Mouse (Mus musculus) hindbrain, postnatal 0 days (tissue): Measurements from ENCODE around the gene Cdt1. TPM values are rescaled to one million over a fixed set of nuclear protein-coding genes. Genes with fewer than 3 reads are reported as not detected.

Source experiments
- ATAC-seq: fragments of 200-750 bp; cut with Nextera tagmentation; 2 replicates; pipeline ENCODE4 v1.8.0; 2017; ENCODE audit warnings: mild to moderate bottlenecking, moderate TSS enrichment, moderate library complexity
- DNase-seq: peaks from one replicate; pipeline ENCODE4 v3.0.0-alpha.2; 2015; ENCODE audit warnings: low spot score
- H3K27ac ChIP-seq: fragments of 300-500 bp; sonication (generic); 2 replicates; pipeline ENCODE4 v1.5.1; 2014; ENCODE audit warnings: mild to moderate bottlenecking
- H3K27me3 ChIP-seq: fragments of 300-500 bp; sonication (generic); 2 replicates; pipeline ENCODE4 v1.6.1; 2014; ENCODE audit warnings: low read length, mixed read lengths; ENCODE audit not compliant: insufficient read depth
- H3K36me3 ChIP-seq: fragments of 300-500 bp; sonication (generic); 2 replicates; pipeline ENCODE4 v1.6.1; 2014; ENCODE audit warnings: low read length, mixed read lengths; ENCODE audit not compliant: insufficient read depth
- H3K4me1 ChIP-seq: fragments of 300-500 bp; sonication (generic); 2 replicates; pipeline ENCODE4 v1.6.1; 2014; ENCODE audit warnings: antibody characterized with exemption, low read length, mixed read lengths; ENCODE audit not compliant: insufficient read depth
- H3K4me2 ChIP-seq: fragments of 300-500 bp; sonication (generic); 2 replicates; pipeline ENCODE4 v1.6.1; 2014; ENCODE audit warnings: low read depth, mild to moderate bottlenecking, low read length, moderate library complexity, mixed read lengths
- H3K4me3 ChIP-seq: fragments of 300-500 bp; sonication (generic); 2 replicates; pipeline ENCODE4 v1.5.1; 2014; ENCODE audit warnings: low read length
- H3K9ac ChIP-seq: fragments of 300-500 bp; sonication (generic); replicated peaks from 2 replicates; pipeline ENCODE4 v1.6.1; 2014; ENCODE audit warnings: mild to moderate bottlenecking, low read length, moderate library complexity, mixed read lengths
- H3K9me3 ChIP-seq: fragments of 300-500 bp; sonication (generic); 2 replicates; pipeline ENCODE4 v1.6.1; 2016; ENCODE audit warnings: low read length, mixed read lengths
- CTCF ChIP-seq: IDR thresholded peaks from 2 replicates; pipeline ENCODE4 v1.5.1; 2016; ENCODE audit warnings: antibody characterized with exemption, control low read depth, low read depth
- WGBS: fragments of 180-500 bp; shearing (Covaris S2); extraction: QIAGEN DNeasy Blood & Tissue Kit; methylation state at CpG from one replicate; pipeline ENCODE4 v1.1.7; 2014; 5-methylcytosine and 5-hydroxymethylcytosine counted together
- microRNA-seq, 2 experiments: library from miRNA; unstranded; fragments of <30 nt; microRNA quantifications; one replicate each; pipeline ENCODE4; 2016
- polyA plus RNA-seq: library from polyadenylated mRNA; unstranded; fragments of >200 nt; fragmentation: Nextera tagmentation; extraction: Ambion mirVana; gene quantifications from 2 replicates; pipeline ENCODE4 v1.2.1, GENCODE M21; 2015
- total RNA-seq: library from RNA; depleted of rRNA; stranded (reverse); fragments of >200 nt; gene quantifications from 2 replicates; pipeline ENCODE4 v1.2.3, GENCODE M21; 2014; rRNA removed

Gene Cdt1
- total and polyA plus RNA-seq, 2 experiments from 2014 or later: 10.7 to 26.3 TPM

DNA sequence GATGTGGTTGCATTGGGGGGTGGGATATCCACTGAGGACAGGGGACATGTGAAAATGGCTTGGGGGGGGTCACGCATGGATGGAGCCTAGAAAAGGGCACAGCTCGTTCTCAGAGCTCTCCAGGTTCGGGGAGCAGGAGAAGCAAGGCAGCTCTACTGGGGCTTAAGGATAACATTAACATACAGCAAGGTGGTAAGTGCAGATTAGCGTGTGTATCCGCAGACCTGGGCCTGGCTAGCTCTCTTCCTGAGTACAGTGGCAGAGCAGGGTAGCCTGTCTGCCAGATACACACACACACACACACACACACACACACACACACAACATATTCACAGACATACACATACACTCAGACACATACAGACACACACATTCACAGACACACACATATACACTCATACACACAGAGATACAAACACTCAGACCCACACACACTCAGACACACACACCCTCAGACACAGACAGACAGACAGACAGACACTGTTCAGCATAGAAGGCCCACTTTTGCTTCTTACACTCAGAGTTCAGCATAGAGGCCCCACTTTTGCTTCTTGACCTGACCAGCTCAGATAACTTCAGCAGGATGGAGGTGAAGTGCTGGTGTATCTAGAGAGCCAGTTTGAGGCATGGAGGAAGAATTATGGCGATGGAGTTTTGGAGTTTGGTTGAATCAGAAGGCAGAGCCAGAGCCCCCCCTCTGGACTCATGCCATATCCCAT is 51.0 kb downstream of the Cdt1 start:
- Histone ChIP-seq H3K4me2 (no peak overlapping the region), H3K27me3 (no peaks in the 10 kb centered on the region), H3K36me3 (0 out of 2 replicates have a peak, but pooled peaks cover 5% of the 10 kb centered on the region), H3K9me3 (no peaks in the 10 kb centered on the region), H3K27ac (no peak overlapping the region), H3K4me1 (no peaks in the 10 kb centered on the region), H3K9ac (no peak overlapping the region), H3K4me3 (no peak overlapping the region)
- no peak for ATAC-seq
- DNase-seq: no peak
- 81% methylated on average over 6 of the region's 6 CpGs for WGBS
- no peak for TF ChIP-seq CTCF

DNA sequence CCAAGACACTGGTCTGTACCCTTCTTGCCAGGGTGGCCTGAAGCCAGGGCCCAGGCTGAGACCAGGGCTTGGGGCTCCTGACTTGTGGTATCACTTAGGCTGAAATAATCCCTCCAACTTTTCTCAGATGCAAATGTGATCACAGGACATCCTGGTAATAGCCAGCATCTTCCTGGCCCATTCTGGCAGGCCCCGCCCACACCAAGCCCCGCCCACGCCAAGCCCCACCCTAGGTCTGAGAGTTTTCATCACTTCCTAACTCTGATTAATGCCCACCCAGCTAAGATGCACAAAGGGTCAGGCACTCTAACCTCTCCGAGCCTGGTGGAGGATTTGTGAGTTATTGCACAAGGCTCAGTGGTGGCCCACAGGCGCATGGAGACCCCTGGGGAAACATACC is 52.6 kb downstream of the Cdt1 start:
- H3K9me3 ChIP-seq: no peaks in the 10 kb centered on the region
- WGBS: 46% methylated on average over 5 of the region's 5 CpGs
- DNase-seq (no peak), ATAC-seq (no peak)
- H3K36me3 ChIP-seq: no peaks in the 10 kb centered on the region
- H3K4me3 ChIP-seq: no peak overlapping the region
- TF ChIP-seq CTCF: no peak
- no peaks in the 10 kb centered on the region for H3K27me3 ChIP-seq
- H3K27ac ChIP-seq: no peak overlapping the region
- no peak overlapping the region for H3K4me2 ChIP-seq
- H3K9ac ChIP-seq: no peak overlapping the region
- no peaks in the 10 kb centered on the region for H3K4me1 ChIP-seq

DNA sequence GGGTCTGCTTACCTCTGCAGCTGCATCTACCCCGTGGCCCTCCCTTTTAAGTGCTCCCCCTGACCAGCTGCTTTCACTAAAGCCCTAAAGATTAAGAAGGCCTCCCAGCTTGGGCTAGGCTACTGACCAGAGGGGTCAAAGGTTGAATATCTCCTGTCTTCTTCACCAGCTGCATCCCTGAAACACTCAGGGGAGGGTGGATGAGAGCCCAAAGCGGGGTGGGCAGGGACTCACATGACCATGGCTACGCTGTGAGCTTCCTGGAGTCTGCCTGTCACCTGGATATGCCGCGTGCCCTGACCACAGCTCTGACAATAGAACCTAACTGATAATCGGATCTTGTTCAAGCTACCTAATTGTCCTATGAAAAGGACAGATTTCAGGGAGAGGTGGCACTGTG is 54.9 kb downstream of the Cdt1 start, which contains the start of gene Pabpn1l:
TSS of gene Pabpn1l (minus strand) at position 13 of the 400 bp plus-strand sequence.
- no peak for ATAC-seq
- no peaks in the 10 kb centered on the region for H3K36me3 ChIP-seq
- no peak within 1 kb of the TSS for H3K27ac ChIP-seq
- H3K4me2 ChIP-seq: no peak within 1 kb of the TSS
- no peak for TF ChIP-seq CTCF
- H3K27me3 ChIP-seq: no peaks in the 10 kb centered on the region
- H3K4me3 ChIP-seq: no peak within 1 kb of the TSS
- H3K9me3 ChIP-seq: no peaks in the 10 kb centered on the region
- DNase-seq: no peak
- H3K4me1 ChIP-seq: no peaks in the 10 kb centered on the region
- 71% methylated on average over 6 of the region's 6 CpGs for WGBS
- H3K9ac ChIP-seq: no peak within 1 kb of the TSS

Small RNA genes within 50 kb of the gene (microRNA-seq; reads per million reads assigned to microRNA genes)
- 0 reads per million in 2 experiments for gene Mir6396

Other genes starting within 250 kb of the Cdt1 start
- gene Trhr2, start 207.3 kb upstream of the Cdt1 start, total RNA-seq: 2.0 and 3.2 TPM in 2 replicates
- 0.45 and 0.57 TPM in 2 replicates for gene Trhr2, start 207.3 kb upstream of the Cdt1 start, polyA plus RNA-seq
- gene Zc3h18, start 191.4 kb upstream of the Cdt1 start, total RNA-seq: 24.4 and 25.6 TPM in 2 replicates
- gene Zc3h18, start 191.4 kb upstream of the Cdt1 start, polyA plus RNA-seq: 25.2 and 25.3 TPM in 2 replicates
- 0.52 TPM in 1 of 2 replicates, not detected in the other for gene Il17c, start 146.0 kb upstream of the Cdt1 start, total RNA-seq
- 0.21 TPM in 1 of 2 replicates, not detected in the other for gene Il17c, start 146.0 kb upstream of the Cdt1 start, polyA plus RNA-seq
- 19.6 and 30.6 TPM in 2 replicates for gene Cyba, start 135.1 kb upstream of the Cdt1 start, total RNA-seq
- 44.0 and 46.2 TPM in 2 replicates for gene Cyba, start 135.1 kb upstream of the Cdt1 start, polyA plus RNA-seq
- gene Mvd, start 124.6 kb upstream of the Cdt1 start, total RNA-seq: 67.1 and 89.6 TPM in 2 replicates
- 55.2 and 55.5 TPM in 2 replicates for gene Mvd, start 124.6 kb upstream of the Cdt1 start, polyA plus RNA-seq
- not detected in 2 replicates for gene Snai3, start 107.3 kb upstream of the Cdt1 start, total RNA-seq
- not detected in 2 replicates for gene Snai3, start 107.3 kb upstream of the Cdt1 start, polyA plus RNA-seq
- gene Rnf166, start 92.0 kb upstream of the Cdt1 start, total RNA-seq: 37.4 and 48.8 TPM in 2 replicates
- gene Rnf166, start 92.0 kb upstream of the Cdt1 start, polyA plus RNA-seq: 22.6 and 27.0 TPM in 2 replicates
- 39.9 and 49.8 TPM in 2 replicates for gene Ctu2, start 91.9 kb upstream of the Cdt1 start, total RNA-seq
- gene Ctu2, start 91.9 kb upstream of the Cdt1 start, polyA plus RNA-seq: 85.4 and 93.6 TPM in 2 replicates
- 10.0 and 17.5 TPM in 2 replicates for gene Piezo1, start 16.7 kb upstream of the Cdt1 start, total RNA-seq
- 1.2 and 1.3 TPM in 2 replicates for gene Piezo1, start 16.7 kb upstream of the Cdt1 start, polyA plus RNA-seq
- 113 and 123 TPM in 2 replicates for gene Aprt, start 8.9 kb downstream of the Cdt1 start, total RNA-seq
- 183 and 189 TPM in 2 replicates for gene Aprt, start 8.9 kb downstream of the Cdt1 start, polyA plus RNA-seq
- 12.0 and 14.2 TPM in 2 replicates for gene Galns, start 43.4 kb downstream of the Cdt1 start, total RNA-seq
- 9.1 and 10.0 TPM in 2 replicates for gene Galns, start 43.4 kb downstream of the Cdt1 start, polyA plus RNA-seq
- 7.6 and 11.4 TPM in 2 replicates for gene Trappc2l, start 43.6 kb downstream of the Cdt1 start, total RNA-seq
- gene Trappc2l, start 43.6 kb downstream of the Cdt1 start, polyA plus RNA-seq: 117 and 130 TPM in 2 replicates
- gene Pabpn1l, start 54.7 kb downstream of the Cdt1 start, total RNA-seq: not detected in 2 replicates
- gene Pabpn1l, start 54.7 kb downstream of the Cdt1 start, polyA plus RNA-seq: not detected in 2 replicates
- 9.2 and 10.0 TPM in 2 replicates for gene Cbfa2t3, start 131.1 kb downstream of the Cdt1 start, total RNA-seq
- gene Cbfa2t3, start 131.1 kb downstream of the Cdt1 start, polyA plus RNA-seq: 12.4 and 12.6 TPM in 2 replicates
- gene Acsf3, start 207.5 kb downstream of the Cdt1 start, total RNA-seq: 19.9 and 22.3 TPM in 2 replicates
- 18.6 and 20.6 TPM in 2 replicates for gene Acsf3, start 207.5 kb downstream of the Cdt1 start, polyA plus RNA-seq